In the genomic region with DNA sequence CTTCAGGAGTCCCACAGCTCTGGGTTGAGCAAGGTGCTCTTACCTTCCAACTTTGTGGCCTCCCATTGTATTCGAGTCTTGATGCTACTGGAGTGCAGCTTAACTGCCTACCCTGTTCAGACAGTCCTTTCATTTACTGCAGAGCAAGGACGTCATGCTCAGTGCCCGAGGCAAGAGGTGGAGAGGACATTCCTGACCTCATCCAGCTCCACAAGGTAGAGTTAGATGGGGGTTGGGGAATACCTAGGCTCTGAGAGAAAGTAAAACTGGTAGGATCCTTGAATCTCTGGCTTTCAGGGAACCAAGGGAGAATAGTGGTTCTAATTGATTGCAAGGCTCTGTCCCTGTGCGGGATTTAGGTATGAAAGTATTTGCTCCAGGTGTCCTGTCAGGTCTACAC, we compare ENCODE assay signal across 21 mouse cellular contexts. TPM values are rescaled to one million over a fixed set of nuclear protein-coding genes. Genes with fewer than 3 reads are reported as not detected.
"Had no signal": no experiment of that assay in that cellular context is flagged by ENCODE, and none has a peak within 500 bp of the region (broad histone marks: within the 10 kb centered on the region; RNA-seq: fewer than 3 reads in every experiment).

A gene (minus strand): TSS at position 101 of the 400 bp plus-strand sequence.

- DNase-seq: cerebellum, adult 8-10 months; cerebellum, adult 9-10 months; cerebellum, adult 9-11 months; cerebellum, postnatal 10 days; cerebellum, postnatal 14 days; cerebellum, postnatal 25 days; cerebellum, postnatal 36 days; embryo, embryonic 11 days; forebrain, postnatal 0 days; gastrocnemius, adult 2 months; gastrocnemius, postnatal 10 days; gastrocnemius, postnatal 14 days; gastrocnemius, postnatal 25 days; gastrocnemius, postnatal 36 days; heart, adult 2 months had no signal

RNA-seq across cellular contexts. Expression of the gene that starts here (rescaled TPM):
- total RNA-seq: common myeloid progenitor, adult 5-6 weeks; forebrain, postnatal 0 days; gastrocnemius, adult 18-20 months; gastrocnemius, adult 2 months; gastrocnemius, adult 8-10 months; gastrocnemius, postnatal 10 days; gastrocnemius, postnatal 14 days; gastrocnemius, postnatal 25 days; gastrocnemius, postnatal 36 days; gastrocnemius, postnatal 4 days; granulocyte monocyte progenitor cell, adult 5-6 weeks; heart, adult 2 months; heart, adult 8-10 months had no signal
